Mouse (Mus musculus): ENCODE results near the gene Dhx40.

DNA sequence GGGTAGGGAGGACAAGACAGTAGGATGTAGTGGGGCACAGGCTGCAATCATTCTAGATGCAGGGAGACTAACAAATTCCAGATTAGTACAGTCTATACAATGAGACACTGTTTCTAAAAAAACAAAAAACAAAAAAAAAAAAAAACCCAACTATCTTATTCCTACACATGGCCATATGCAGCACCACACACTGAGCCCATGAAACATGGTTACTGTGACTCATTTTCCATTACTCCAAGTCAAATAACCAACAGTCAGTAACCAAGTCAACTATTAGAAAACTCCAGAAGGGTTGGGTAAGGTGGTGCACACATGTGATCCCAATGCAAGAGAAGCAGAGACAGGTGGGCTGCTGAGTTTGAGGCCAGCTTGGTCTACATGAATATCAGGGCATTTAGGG, 55.1 kb downstream of the Dhx40 start:
- TF ChIP-seq CTCF (IDR thresholded peaks at IDR 0.05; ENCODE audit: low read depth, low read length) (no peak), POLR2A (IDR thresholded peaks at IDR 0.05; ENCODE audit: extremely low read depth, insufficient read depth, low read length) (no peak)
